Mouse (Mus musculus) myocyte (in vitro differentiated cells): ENCODE data around the gene Ppp3ca.

Experiments used
- E2F4 ChIP-seq: IDR thresholded peaks from one replicate; pipeline ENCODE4 v1.6.1; 2011; ENCODE audit warnings: mild to moderate bottlenecking, control low read depth, moderate library complexity; ENCODE audit not compliant: insufficient read depth
- MYOG ChIP-seq, 3 experiments: IDR thresholded peaks; one replicate each; pipeline ENCODE4 v1.6.1; 2011; ENCODE audit warnings: control low read depth in 2 of 3, low read depth in 2 of 3, mild to moderate bottlenecking in 2 of 3; ENCODE audit not compliant: insufficient read length in 2 of 3, control insufficient read depth in 1 of 3, insufficient read depth in 1 of 3
- POLR2A ChIP-seq: IDR thresholded peaks from one replicate; pipeline ENCODE4 v1.6.1; 2011; ENCODE audit warnings: low read depth, mild to moderate bottlenecking, control low read depth, moderate library complexity; ENCODE audit not compliant: insufficient read length

DNA sequence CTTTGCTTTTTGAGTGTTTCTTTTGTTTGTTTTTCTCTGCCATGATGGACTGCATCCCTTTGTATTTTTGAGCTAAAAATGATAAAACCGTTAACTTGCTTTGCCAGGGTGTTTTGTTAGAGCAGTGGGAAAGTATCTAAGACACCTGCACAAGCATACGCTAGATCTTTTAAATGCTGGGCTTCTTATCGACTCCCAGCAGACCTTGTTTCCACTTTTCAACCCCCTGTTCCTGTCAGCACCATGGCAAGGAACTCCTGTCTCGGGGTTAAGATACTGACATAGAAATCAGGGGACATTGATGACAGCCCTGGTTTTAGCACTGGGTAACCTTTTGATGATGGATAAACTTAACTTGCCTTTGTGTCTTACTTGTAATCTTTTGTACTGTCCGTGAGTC, 121.5 kb downstream of the Ppp3ca start:
- TF ChIP-seq MYOG (IDR thresholded peaks at IDR 0.05; ENCODE audit: control insufficient read depth in 1 of 3, insufficient read depth in 1 of 3, insufficient read length in 2 of 3, low read depth in 2 of 3), result no peak
- TF ChIP-seq POLR2A, result no peak
- no peak for TF ChIP-seq E2F4
